Mouse (Mus musculus): ENCODE results near the gene Hspa8. TPM values are rescaled to one million over a fixed set of nuclear protein-coding genes. Genes with fewer than 3 reads are reported as not detected.
"Not testable (repeated sequence)": the region's sequence is repeated elsewhere in the genome, so short reads cannot be mapped to it uniquely, and the experiment has no call there.

Gene Hspa8
- polyA plus RNA-seq, 1 experiment from 2014 or later, result 2,718 TPM

DNA sequence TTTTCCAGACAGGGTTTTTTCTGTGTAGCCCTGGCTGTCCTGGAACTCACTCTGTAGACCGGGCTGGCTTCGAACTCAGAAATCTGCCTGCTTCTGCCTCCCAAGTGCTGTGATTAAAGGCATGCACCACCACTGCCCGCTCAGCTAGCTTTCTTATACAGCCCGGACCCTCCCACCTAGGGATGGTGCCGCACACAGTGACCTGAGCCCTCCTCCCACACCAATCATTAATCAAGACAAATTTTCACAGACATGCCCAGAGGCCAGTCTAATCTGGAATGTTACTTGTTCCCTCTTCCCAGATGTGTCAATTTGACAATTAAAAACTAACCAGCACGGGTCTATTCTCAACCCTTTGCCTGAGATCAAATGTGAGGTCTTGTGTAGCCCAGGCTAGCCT lies 27.6 kb upstream of the Hspa8 start:
- H3K4me1 ChIP-seq; H3K9ac ChIP-seq (replicated peaks); H3K27me3 ChIP-seq; H3K4me3 ChIP-seq; H3K27ac ChIP-seq (replicated peaks); H3K36me3 ChIP-seq; H3K9me3 ChIP-seq; H3K4me2 ChIP-seq (replicated peaks); ATAC-seq (ENCODE audit: low FRiP score, low read depth): not testable (repeated sequence)
- 85% methylated on average over 6 of the region's 6 CpGs for WGBS

DNA sequence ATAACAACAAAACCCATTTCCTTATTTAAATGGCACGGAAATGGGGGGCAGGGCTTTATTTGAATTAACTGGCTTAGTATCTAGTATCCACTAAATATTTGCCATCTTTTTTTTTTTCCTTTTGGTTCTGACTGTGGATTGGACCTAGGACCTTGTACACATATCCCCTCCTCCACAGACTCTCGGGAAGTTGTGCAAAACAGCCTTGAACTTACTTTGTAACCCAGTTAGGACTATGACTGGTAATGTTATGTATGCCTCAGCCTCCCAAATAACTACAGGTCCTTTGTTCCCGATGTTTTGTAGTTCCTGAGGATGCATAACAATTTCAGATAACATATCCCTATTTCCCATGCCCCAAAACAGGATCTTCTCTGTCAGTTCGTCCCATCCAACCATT lies 26.9 kb upstream of the Hspa8 start:
- Histone ChIP-seq H3K4me1 (peaks cover 4% of the 10 kb centered on the region; the same call in 1 of the 2 replicates), H3K4me2 (replicated peaks) (no peak overlapping the region), H3K27ac (replicated peaks) (no peak overlapping the region), H3K4me3 (no peak overlapping the region), H3K36me3 (no peaks in the 10 kb centered on the region), H3K9me3 (no peaks in the 10 kb centered on the region), H3K27me3 (no peaks in the 10 kb centered on the region), H3K9ac (replicated peaks) (no peak overlapping the region)
- ATAC-seq (ENCODE audit: low FRiP score, low read depth), result no peak
- WGBS, result 83% methylated on average over 4 of the region's 4 CpGs

DNA sequence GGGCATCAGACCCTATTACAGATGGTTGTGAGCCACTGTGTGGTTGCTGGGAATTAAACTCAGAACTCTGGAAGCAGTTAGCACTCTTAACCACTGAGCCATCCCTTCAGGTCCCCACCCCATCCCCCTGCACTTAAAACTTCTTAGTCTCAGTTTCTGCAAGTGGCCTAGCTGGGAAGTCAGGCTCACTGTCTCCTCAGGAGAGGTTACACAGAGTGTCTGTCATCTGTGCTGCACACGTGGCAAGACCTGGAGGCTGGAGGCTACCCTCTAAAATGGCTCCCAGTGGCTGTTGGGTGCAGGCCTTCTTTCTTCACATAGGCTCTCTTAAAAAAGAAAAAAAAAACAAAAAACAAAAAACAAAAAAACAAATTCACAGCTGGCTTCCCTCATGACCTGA lies 24.7 kb upstream of the Hspa8 start:
- WGBS, result 76% methylated on average over 1 of the region's 1 CpGs
- ATAC-seq (ENCODE audit: low FRiP score, low read depth), result no peak
- no peaks in the 10 kb centered on the region for H3K36me3 ChIP-seq
- no peak overlapping the region for H3K27ac ChIP-seq (replicated peaks)
- no peak overlapping the region for H3K4me2 ChIP-seq (replicated peaks)
- H3K4me3 ChIP-seq, result no peak overlapping the region
- no peaks in the 10 kb centered on the region for H3K9me3 ChIP-seq
- no peak overlapping the region for H3K9ac ChIP-seq (replicated peaks)
- H3K27me3 ChIP-seq, result peaks cover 5% of the 10 kb centered on the region; the same call in 1 of the 2 replicates
- H3K4me1 ChIP-seq, result no peaks in the 10 kb centered on the region

DNA sequence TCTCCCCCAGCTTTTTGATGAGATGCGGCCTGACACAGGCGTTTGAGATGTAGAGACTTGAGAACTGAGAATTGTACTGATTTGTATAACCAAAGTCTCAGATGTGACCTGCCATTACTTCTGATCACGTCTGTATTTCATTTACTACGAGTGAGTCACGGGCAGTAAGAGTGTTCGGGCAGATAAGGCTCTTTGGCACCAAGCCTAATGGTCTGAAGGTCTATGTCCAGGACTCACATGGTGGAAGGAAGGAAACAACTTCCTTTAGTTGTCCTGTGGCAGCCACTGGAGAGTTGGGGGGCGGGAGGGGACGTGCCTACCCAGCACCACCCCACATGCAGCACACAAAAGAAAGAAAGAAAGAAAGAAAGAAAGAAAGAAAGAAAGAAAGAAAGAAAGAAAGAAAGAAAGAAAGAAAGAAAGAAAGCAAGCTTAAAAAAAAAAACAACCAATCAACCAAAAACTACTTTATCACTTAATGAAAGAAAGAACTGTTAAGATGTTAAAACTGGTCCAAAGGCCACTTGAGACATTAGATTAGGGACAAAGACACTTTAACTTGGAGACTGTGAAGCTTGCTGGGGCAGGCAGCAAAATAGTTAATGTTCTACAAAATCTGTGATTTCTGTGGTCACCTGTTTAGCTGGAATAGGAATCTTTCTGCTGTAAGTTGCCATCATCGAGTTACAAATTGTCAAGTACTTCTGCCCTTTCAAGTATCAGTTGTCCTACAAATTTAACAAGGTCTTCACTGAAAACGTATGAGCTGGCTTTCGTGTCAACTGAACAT lies 24.1 kb upstream of the Hspa8 start:
- Histone ChIP-seq H3K4me1 (no peaks in the 10 kb centered on the region), H3K27ac (replicated peaks) (no peak overlapping the region), H3K9me3 (no peaks in the 10 kb centered on the region), H3K27me3 (peaks cover 5% of the 10 kb centered on the region; the same call in 1 of the 2 replicates), H3K4me2 (replicated peaks) (no peak overlapping the region), H3K9ac (replicated peaks) (no peak overlapping the region), H3K36me3 (no peaks in the 10 kb centered on the region), H3K4me3 (no peak overlapping the region)
- ATAC-seq (ENCODE audit: low FRiP score, low read depth), result no peak
- 80% methylated on average over 11 of the region's 11 CpGs for WGBS

DNA sequence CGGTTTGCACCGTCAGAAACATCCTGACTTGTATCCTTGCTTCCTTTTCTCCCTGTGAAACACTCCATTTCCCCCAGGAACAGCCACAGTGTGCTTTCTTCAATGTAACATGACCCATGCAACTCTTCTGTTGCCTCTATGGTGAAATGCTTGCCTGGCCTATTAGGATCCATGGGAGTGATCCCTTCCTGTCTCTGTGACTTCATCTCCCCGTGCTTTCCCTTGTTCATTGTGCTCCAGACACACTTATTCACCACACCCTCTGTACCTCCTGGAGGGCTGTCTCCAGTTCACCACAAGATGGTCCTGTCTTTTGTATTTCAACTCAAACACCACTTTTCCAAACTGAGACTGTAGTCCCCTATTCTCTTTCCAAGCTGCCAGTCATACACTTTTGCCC lies 20.7 kb upstream of the Hspa8 start:
- Histone ChIP-seq H3K27ac (replicated peaks) (no peak overlapping the region), H3K9ac (replicated peaks) (no peak overlapping the region), H3K4me1 (peaks cover 24% of the 10 kb centered on the region), H3K4me2 (replicated peaks) (no peak overlapping the region), H3K27me3 (peaks cover 11% of the 10 kb centered on the region), H3K4me3 (no peak overlapping the region), H3K36me3 (no peaks in the 10 kb centered on the region), H3K9me3 (no peaks in the 10 kb centered on the region)
- no peak for ATAC-seq (ENCODE audit: low FRiP score, low read depth)
- WGBS, result 64% methylated on average over 3 of the region's 3 CpGs

DNA sequence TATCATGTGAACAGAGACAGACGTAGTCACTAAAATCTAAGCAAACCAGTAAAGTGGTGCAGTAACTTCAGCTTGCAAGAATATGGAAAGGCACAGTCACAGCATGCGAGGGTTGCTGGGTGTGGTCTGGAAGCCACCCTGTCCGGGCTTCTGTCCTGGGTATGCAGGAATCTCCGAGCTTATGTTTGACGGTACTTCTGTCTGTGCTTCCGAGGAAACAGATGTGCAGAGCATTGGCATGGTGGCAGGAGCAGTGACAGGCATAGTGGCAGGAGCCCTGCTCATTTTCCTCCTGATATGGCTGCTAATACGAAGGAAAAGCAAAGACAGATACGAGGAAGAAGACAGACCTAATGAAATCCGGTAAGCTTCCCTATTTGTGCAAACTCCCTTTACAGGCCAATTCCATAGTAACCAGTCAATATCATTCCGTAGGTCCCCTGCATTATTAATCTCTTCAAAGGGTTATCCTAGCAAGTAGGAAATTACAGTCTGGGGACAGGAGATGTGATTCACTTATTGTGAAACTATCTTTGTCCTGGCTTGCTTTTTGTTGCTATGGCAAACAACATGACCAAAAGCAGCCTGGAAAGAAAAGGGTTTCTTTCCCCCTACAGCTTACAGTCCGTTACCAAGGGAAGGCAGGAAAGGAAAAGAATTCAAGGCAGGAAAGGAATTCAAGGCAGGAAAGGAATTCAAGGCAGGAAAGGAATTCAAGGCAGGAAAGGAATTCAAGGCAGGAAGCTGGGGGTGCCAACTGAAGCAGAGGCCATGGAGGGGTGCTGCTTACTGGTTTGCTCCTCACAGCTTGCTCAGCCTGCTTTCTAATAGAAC lies 19.7 kb upstream of the Hspa8 start:
- Histone ChIP-seq H3K4me2 (replicated peaks) (no peak overlapping the region), H3K36me3 (no peaks in the 10 kb centered on the region), H3K4me3 (no peak overlapping the region), H3K9ac (replicated peaks) (no peak overlapping the region), H3K4me1 (peaks cover 32% of the 10 kb centered on the region), H3K27ac (replicated peaks) (0 out of 2 replicates have a peak overlapping the region, but pooled peaks have one; percentile 21), H3K27me3 (peaks cover 11% of the 10 kb centered on the region), H3K9me3 (no peaks in the 10 kb centered on the region)
- 74% methylated on average over 11 of the region's 11 CpGs for WGBS
- ATAC-seq (ENCODE audit: low FRiP score, low read depth), result no peak

DNA sequence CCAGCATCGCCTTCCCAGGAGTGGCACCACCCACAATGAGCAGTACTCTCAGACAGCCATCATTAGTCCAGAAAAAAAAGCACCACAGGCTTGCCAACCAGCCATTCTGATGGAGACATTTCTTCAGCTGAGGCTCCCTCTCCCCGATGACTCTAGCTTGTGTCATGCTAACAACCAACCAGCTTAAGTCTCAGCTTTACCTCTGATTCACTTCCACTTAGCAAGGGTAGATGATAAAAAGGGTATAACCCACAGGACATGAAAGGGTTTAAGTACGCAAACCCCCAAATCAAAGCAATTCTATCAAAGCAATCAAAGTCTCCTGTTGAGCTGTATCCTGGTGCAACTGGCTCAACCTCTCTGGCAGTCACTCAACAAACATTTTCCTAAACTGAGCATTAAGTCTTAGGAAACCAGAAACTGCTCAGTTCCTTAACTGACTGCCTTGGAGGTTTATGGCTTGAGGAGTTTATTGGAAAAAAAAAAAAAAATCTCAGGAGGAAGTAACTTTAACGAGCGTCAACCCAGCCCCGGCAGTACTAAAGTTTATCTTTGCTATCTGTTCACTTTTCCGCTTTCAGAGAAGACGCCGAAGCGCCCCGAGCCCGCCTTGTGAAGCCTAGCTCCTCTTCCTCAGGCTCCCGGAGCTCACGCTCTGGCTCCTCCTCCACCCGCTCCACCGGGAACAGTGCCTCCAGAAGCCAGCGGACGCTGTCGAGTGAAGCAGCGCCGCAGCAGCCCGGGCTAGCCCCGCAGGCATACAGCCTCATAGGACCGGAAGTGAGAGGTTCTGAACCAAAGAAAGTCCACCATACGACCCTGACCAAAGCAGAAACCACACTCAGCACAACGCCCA lies 18.8 kb upstream of the Hspa8 start:
- Histone ChIP-seq H3K4me3 (0 out of 2 replicates have a peak overlapping the region, but pooled peaks have one; percentile 4), H3K9ac (replicated peaks) (no peak overlapping the region), H3K27ac (replicated peaks) (0 out of 2 replicates have a peak overlapping the region, but pooled peaks have one; percentile 20), H3K36me3 (no peaks in the 10 kb centered on the region), H3K4me2 (replicated peaks) (0 out of 2 replicates have a peak overlapping the region, but pooled peaks have one; percentile 32), H3K4me1 (peaks cover 32% of the 10 kb centered on the region), H3K9me3 (no peaks in the 10 kb centered on the region), H3K27me3 (peaks cover 11% of the 10 kb centered on the region)
- 35% methylated on average over 26 of the region's 26 CpGs for WGBS
- ATAC-seq (ENCODE audit: low FRiP score, low read depth), result peak; percentile 50; the same call in 1 of the 2 replicates

DNA sequence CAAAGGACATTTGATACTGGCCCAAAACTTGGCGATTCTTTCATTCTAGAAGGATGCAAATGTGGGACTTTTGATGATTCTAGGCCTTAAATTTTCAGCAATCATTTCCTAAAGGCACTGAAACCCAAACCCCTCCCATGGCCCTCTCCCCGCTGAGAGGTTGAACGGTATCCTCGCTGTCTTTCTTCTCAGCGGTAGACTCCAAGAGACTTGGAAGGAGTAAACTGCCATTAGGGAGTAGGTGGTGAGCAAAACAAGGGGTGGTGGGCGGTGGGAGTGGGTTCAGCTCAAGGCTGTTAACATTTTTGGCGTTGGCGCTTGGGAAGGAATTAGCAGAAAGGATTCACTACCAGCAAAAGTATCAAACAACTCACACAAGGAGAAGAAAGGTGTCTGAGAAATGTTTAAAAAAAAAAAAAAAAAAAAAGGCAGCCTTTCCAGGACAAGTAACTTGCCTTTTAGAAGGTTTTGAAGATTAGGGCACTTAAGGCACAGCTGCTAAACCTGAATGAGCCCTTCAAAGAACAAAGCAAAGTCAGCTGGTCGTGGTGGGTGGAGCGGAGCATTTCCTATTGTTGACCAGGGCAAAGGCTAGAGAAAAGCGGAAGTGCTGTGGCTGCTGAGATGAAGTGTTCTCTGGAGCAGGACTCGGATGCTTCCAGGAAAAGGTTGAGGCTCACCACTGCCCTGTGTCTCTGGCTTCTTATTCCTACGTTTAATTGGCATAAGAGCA lies 17.0 kb upstream of the Hspa8 start:
- 4% methylated on average over 13 of the region's 13 CpGs for WGBS
- Histone ChIP-seq H3K9ac (replicated peaks) (no peak overlapping the region), H3K36me3 (no peaks in the 10 kb centered on the region), H3K27me3 (peaks cover 11% of the 10 kb centered on the region), H3K9me3 (no peaks in the 10 kb centered on the region), H3K4me3 (no peak overlapping the region), H3K4me1 (peaks cover 32% of the 10 kb centered on the region), H3K27ac (replicated peaks) (peak overlapping the region; percentile 80), H3K4me2 (replicated peaks) (peak overlapping the region; percentile 41)
- ATAC-seq (ENCODE audit: low FRiP score, low read depth), result 0 out of 2 replicates have a peak, but pooled peaks have one; percentile 57

DNA sequence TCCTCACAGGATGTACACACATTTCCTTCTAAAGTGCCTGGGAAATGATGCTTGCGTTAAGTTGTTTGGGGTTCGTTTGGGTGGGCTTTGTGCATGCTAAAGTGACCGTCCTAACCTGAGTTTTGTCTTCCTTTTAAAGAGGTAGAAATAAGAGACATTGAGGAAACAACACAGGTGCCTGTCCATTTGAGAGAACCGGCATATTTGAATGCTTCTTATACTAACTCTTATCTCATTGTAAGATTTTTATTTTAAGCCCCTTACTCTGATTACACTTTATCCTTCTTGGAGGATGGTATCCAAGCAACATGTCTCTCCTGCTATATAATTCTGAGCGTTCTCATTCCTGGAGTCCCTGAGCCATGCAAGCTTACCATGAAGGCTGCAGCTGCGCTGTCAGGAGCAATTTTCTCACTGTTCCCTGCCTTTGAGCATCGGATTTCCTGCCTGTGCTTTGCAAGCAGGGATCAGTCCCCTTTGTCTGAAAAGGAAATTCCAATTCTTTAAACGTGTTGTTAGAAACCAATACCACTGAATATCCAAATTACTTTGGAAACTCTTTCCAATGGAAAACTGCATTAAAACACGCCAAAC lies 16.3 kb upstream of the Hspa8 start:
- Histone ChIP-seq H3K36me3 (no peaks in the 10 kb centered on the region), H3K4me3 (no peak overlapping the region), H3K4me1 (peaks cover 32% of the 10 kb centered on the region), H3K9ac (replicated peaks) (peak overlapping the region; percentile 12; the same call in 1 of the 2 replicates), H3K27me3 (peaks cover 11% of the 10 kb centered on the region), H3K27ac (replicated peaks) (peak overlapping the region; percentile 80), H3K4me2 (replicated peaks) (peak overlapping the region; percentile 41), H3K9me3 (no peaks in the 10 kb centered on the region)
- peak; percentile 73; the same call in 1 of the 2 replicates for ATAC-seq (ENCODE audit: low FRiP score, low read depth)
- WGBS, result 5% methylated on average over 9 of the region's 9 CpGs

DNA sequence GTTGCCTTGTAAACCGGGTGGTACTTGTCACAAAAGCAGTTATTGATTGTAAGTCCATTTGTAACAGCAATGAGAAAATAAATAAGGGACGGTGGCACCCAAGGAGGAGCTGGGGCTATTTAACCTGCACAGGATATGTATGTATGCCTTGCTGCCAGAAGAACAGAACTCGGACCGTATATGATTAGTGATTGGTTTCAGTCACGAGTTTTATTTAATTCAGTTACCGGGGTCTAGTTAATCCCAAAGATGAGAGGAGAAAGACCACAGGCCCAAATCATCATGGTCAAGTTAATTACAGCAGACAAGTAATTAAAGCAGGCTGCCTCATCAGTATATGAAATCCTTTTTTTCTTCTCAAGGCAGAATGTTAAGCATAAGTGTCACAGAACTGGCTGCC lies 15.3 kb upstream of the Hspa8 start:
- H3K27ac ChIP-seq (replicated peaks), result peak overlapping the region; percentile 35; the same call in 1 of the 2 replicates
- H3K9me3 ChIP-seq, result no peaks in the 10 kb centered on the region
- H3K4me1 ChIP-seq, result peaks cover 32% of the 10 kb centered on the region
- WGBS, result 31% methylated on average over 6 of the region's 6 CpGs
- ATAC-seq (ENCODE audit: low FRiP score, low read depth), result no peak
- H3K27me3 ChIP-seq, result peaks cover 6% of the 10 kb centered on the region
- no peaks in the 10 kb centered on the region for H3K36me3 ChIP-seq
- no peak overlapping the region for H3K4me2 ChIP-seq (replicated peaks)
- no peak overlapping the region for H3K9ac ChIP-seq (replicated peaks)
- no peak overlapping the region for H3K4me3 ChIP-seq

DNA sequence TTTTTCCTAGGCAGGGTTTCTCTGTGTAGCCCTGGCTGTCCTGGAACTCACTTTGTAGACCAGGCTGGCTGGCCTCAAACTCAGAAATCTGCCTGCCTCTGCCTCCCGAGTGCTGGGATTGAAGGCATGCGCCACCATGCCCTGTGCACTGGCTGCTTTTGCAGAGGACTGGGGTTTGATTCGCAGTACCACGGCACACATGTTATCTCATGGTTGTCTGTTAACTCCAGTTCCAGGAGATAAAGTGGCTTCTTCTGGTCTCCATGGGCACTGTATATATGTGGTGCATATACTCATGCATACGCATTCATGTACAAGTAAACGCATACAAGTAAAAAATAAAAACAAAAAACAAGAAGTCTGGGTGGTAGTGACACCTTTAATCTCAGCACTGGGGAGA lies 14.0 kb upstream of the Hspa8 start:
- not testable (repeated sequence) for H3K4me3 ChIP-seq; H3K36me3 ChIP-seq; H3K9ac ChIP-seq (replicated peaks); ATAC-seq (ENCODE audit: low FRiP score, low read depth); H3K4me2 ChIP-seq (replicated peaks); H3K27me3 ChIP-seq; H3K27ac ChIP-seq (replicated peaks); H3K9me3 ChIP-seq
- peaks cover 32% of the 10 kb centered on the region for H3K4me1 ChIP-seq
- 93% methylated on average over 6 of the region's 6 CpGs for WGBS
